In genomic region chr7:16618661-16619211, GRCm38 (mm10) we compare ENCODE assay signal across 8 mouse cellular contexts. TPM values are rescaled to one million over a fixed set of nuclear protein-coding genes. Genes with fewer than 3 reads are reported as not detected.
DNase-seq lines count a peak whose midpoint lies in the region; ATAC-seq and TF ChIP-seq lines count a peak whose summit lies in the region.

No protein-coding gene starts in this region.

- no peak overlapping the region for H3K27ac ChIP-seq in limb, embryonic 14.5 days (replicated peaks; ENCODE audit: low read depth, low read length)
- no peak overlapping the region for H3K27ac ChIP-seq in midbrain, embryonic 15.5 days
- H3K27ac ChIP-seq in stomach, embryonic 15.5 days: peak overlapping the region; percentile 45; the same call in 1 of the 2 replicates

- peak overlapping the region; percentile 27 for H3K4me3 ChIP-seq in limb, embryonic 14.5 days (replicated peaks; ENCODE audit: low read length)
- peak overlapping the region; percentile 25 for H3K4me3 ChIP-seq in midbrain, embryonic 15.5 days
- H3K4me3 ChIP-seq in stomach, embryonic 15.5 days (replicated peaks): peak overlapping the region; percentile 26

- DNase-seq in CD4-positive, CD25-positive, alpha-beta regulatory T cell, adult 2 months (ENCODE audit: low read depth, low spot score): peak; percentile 71
- peak; percentile 76 to 87 for DNase-seq in cerebellum, postnatal 25 days
- DNase-seq in gastrocnemius, postnatal 14 days: peak; percentile 80
- peak; percentile 63 for DNase-seq in induced T-regulatory cell, adult 2 months (ENCODE audit: low read depth)
- DNase-seq in limb, embryonic 14.5 days (ENCODE audit: low spot score): peak; percentile 68

- ATAC-seq in CD4-positive, CD25-positive, alpha-beta regulatory T cell, adult 4 months: no peak
- ATAC-seq in limb, embryonic 14.5 days (ENCODE audit: low FRiP score, low read depth): no peak
- ATAC-seq in midbrain, embryonic 15.5 days (replicated peaks): no peak
- no peak for ATAC-seq in stomach, embryonic 15.5 days (ENCODE audit: insufficient read depth, low FRiP score, low read depth)

- intact Hi-C loops in gastrocnemius, postnatal 14 days (cut with DNase I; ENCODE audit: low total_unique reads): loop anchor here (5.0 kb wide), 1 partner anchor 106 kb away; no protein-coding TSS in a partner anchor

- 2% methylated on average over 30 of the region's 30 CpGs for WGBS in limb, embryonic 14.5 days
- 2% methylated on average over 30 of the region's 30 CpGs for WGBS in midbrain, embryonic 15.5 days
- 1% methylated on average over 30 of the region's 30 CpGs for WGBS in stomach, embryonic 15.5 days

- H3K4me2 ChIP-seq in limb, embryonic 14.5 days (replicated peaks; ENCODE audit: low read depth, low read length, severe bottlenecking): peak overlapping the region; percentile 44
- peak overlapping the region; percentile 44 for H3K4me2 ChIP-seq in midbrain, embryonic 15.5 days
- H3K4me2 ChIP-seq in stomach, embryonic 15.5 days: peak overlapping the region; percentile 50

- H3K36me3 ChIP-seq in limb, embryonic 14.5 days (ENCODE audit: control insufficient read depth, insufficient read depth, low read length): no peaks in the 10 kb centered on the region
- no peaks in the 10 kb centered on the region for H3K36me3 ChIP-seq in midbrain, embryonic 15.5 days (replicated peaks)
- H3K36me3 ChIP-seq in stomach, embryonic 15.5 days: no peaks in the 10 kb centered on the region

- H3K9me3 ChIP-seq in limb, embryonic 14.5 days (ENCODE audit: control insufficient read depth, low read length): no peaks in the 10 kb centered on the region
- H3K9me3 ChIP-seq in midbrain, embryonic 15.5 days: no peaks in the 10 kb centered on the region
- no peaks in the 10 kb centered on the region for H3K9me3 ChIP-seq in stomach, embryonic 15.5 days

- H3K27me3 ChIP-seq in limb, embryonic 14.5 days (ENCODE audit: control insufficient read depth, insufficient read depth, low read length): no peaks in the 10 kb centered on the region
- H3K27me3 ChIP-seq in midbrain, embryonic 15.5 days (replicated peaks): peaks cover 3% of the 10 kb centered on the region
- no peaks in the 10 kb centered on the region for H3K27me3 ChIP-seq in stomach, embryonic 15.5 days (replicated peaks)

- H3K9ac ChIP-seq in limb, embryonic 14.5 days (ENCODE audit: low read depth, low read length, severe bottlenecking): peak overlapping the region; percentile 25
- peak overlapping the region; percentile 5; the same call in 1 of the 2 replicates for H3K9ac ChIP-seq in midbrain, embryonic 15.5 days
- H3K9ac ChIP-seq in stomach, embryonic 15.5 days: peak overlapping the region; percentile 27; the same call in 1 of the 2 replicates

- TF ChIP-seq POLR2A in limb, embryonic 14.5 days (IDR thresholded peaks at IDR 0.05; ENCODE audit: borderline replicate concordance, extremely low read depth, insufficient read depth, insufficient read length): no peak

- peaks cover 12% of the 10 kb centered on the region; the same call in 1 of the 2 replicates for H3K4me1 ChIP-seq in limb, embryonic 14.5 days (ENCODE audit: control insufficient read depth, insufficient read depth, low read length)
- peaks cover 16% of the 10 kb centered on the region for H3K4me1 ChIP-seq in midbrain, embryonic 15.5 days
- H3K4me1 ChIP-seq in stomach, embryonic 15.5 days: peaks cover 8% of the 10 kb centered on the region

RNA-seq across cellular contexts. Expression of gene Arhgap35, which starts 3.9 kb away (rescaled TPM):
- polyA plus RNA-seq in CD4-positive, CD25-positive, alpha-beta regulatory T cell, adult 4 months (2017; shearing (Covaris generic)): 1 to 10 TPM; 2.7 to 3.1 TPM
- total RNA-seq in gastrocnemius, postnatal 14 days (2021): 10 to 100 TPM; 18.8 to 23.1 TPM
- polyA plus RNA-seq in limb, embryonic 14.5 days (2012; rRNA removed): 24.7 and 28.5 TPM in 2 replicates
- 23.0 and 24.5 TPM in 2 replicates for polyA plus RNA-seq in limb, embryonic 14.5 days (2014; fragmentation: Nextera tagmentation; extraction: Ambion mirVana)
- 36.1 and 38.3 TPM in 2 replicates for polyA plus RNA-seq in midbrain, embryonic 15.5 days (2015; fragmentation: Nextera tagmentation; extraction: Ambion mirVana)
- polyA plus RNA-seq in stomach, embryonic 15.5 days (2015; fragmentation: Nextera tagmentation; extraction: Ambion mirVana): 12.0 and 13.0 TPM in 2 replicates

RNA-seq across cellular contexts. Expression of gene Ceacam15, which starts 56.8 kb away (rescaled TPM):
- 1 to 10 TPM in 1 of 2 experiments, under 1 TPM in 1; 0.91 to 1.2 TPM for polyA plus RNA-seq in CD4-positive, CD25-positive, alpha-beta regulatory T cell, adult 4 months (2017; shearing (Covaris generic))
- total RNA-seq in gastrocnemius, postnatal 14 days (2021): not detected
- not detected in 2 replicates for polyA plus RNA-seq in limb, embryonic 14.5 days (2012; rRNA removed)
- polyA plus RNA-seq in limb, embryonic 14.5 days (2014; fragmentation: Nextera tagmentation; extraction: Ambion mirVana): not detected in 2 replicates
- not detected in 2 replicates for polyA plus RNA-seq in midbrain, embryonic 15.5 days (2015; fragmentation: Nextera tagmentation; extraction: Ambion mirVana)
- not detected in 2 replicates for polyA plus RNA-seq in stomach, embryonic 15.5 days (2015; fragmentation: Nextera tagmentation; extraction: Ambion mirVana)
